Mouse (Mus musculus) thymus, adult 18-20 months (tissue): ENCODE measurements around the gene Fcer1g.

Experiments used
- DNase-seq, 2 experiments: peaks; one replicate each; pipeline ENCODE4 v3.0.0; 2022; ENCODE audit warnings: mixed read lengths in 2 of 2

Gene Fcer1g

GRCm38 (mm10) chr1:171212854-171213253, 21.3 kb downstream of the Fcer1g start:
- DNase-seq: no peak

GRCm38 (mm10) chr1:171209409-171209808, 24.8 kb downstream of the Fcer1g start:
- no peak for DNase-seq

GRCm38 (mm10) chr1:171205704-171206493, 28.3 kb downstream of the Fcer1g start:
- DNase-seq: no peak

GRCm38 (mm10) chr1:171204249-171204644, 29.9 kb downstream of the Fcer1g start:
- DNase-seq: no peak

GRCm38 (mm10) chr1:171203471-171204248, 30.5 kb downstream of the Fcer1g start:
- DNase-seq: no peak

- DNase-seq: no peak
Measured at GRCm38 (mm10) chr1:171200769-171201168, 33.4 kb downstream of the Fcer1g start.

GRCm38 (mm10) chr1:171199532-171199931, 34.6 kb downstream of the Fcer1g start:
- DNase-seq: no peak

- DNase-seq: no peak
Measured at GRCm38 (mm10) chr1:171195887-171196397, 38.2 kb downstream of the Fcer1g start, which contains the start of gene Pcp4l1. Gene Pcp4l1, minus strand, starts transcription at chr1:171196268.

- DNase-seq: no peak
Measured at GRCm38 (mm10) chr1:171195046-171195822, 38.9 kb downstream of the Fcer1g start.

- no peak for DNase-seq
Measured at GRCm38 (mm10) chr1:171193911-171194830, 40.0 kb downstream of the Fcer1g start.

- DNase-seq: no peak
Measured at GRCm38 (mm10) chr1:171193093-171193840, 40.9 kb downstream of the Fcer1g start.

- no peak for DNase-seq
Measured at GRCm38 (mm10) chr1:171192283-171192682, 41.9 kb downstream of the Fcer1g start.

GRCm38 (mm10) chr1:171190832-171191231, 43.3 kb downstream of the Fcer1g start:
- DNase-seq: no peak

- no peak for DNase-seq
Measured at GRCm38 (mm10) chr1:171189476-171190114, 44.6 kb downstream of the Fcer1g start.

- no peak for DNase-seq
Measured at GRCm38 (mm10) chr1:171189046-171189445, 45.1 kb downstream of the Fcer1g start.

GRCm38 (mm10) chr1:171187851-171188700, 46.1 kb downstream of the Fcer1g start:
- DNase-seq: no peak

GRCm38 (mm10) chr1:171185655-171186054, 48.5 kb downstream of the Fcer1g start:
- no peak for DNase-seq

- no peak for DNase-seq
Measured at GRCm38 (mm10) chr1:171184314-171184713, 49.9 kb downstream of the Fcer1g start.

GRCm38 (mm10) chr1:171183620-171184019, 50.5 kb downstream of the Fcer1g start:
- DNase-seq: no peak
